Mouse (Mus musculus) hindbrain, embryonic 11.5 days (tissue): ENCODE measurements at regions not wholly inside any gene's neighbourhood (a gene's known extent, or its start where the extent isn't known, plus 50 kb on each side); places are given as distances from the start of the nearest gene placed in this dataset.
A peak's percentile ranks its signal among the peaks of the same experiment; 100 is the strongest.

Experiments
- ATAC-seq: fragments of 200-750 bp; cut with Nextera tagmentation; 2 replicates; pipeline ENCODE4 v1.8.0; 2017; ENCODE audit warnings: mild to moderate bottlenecking, moderate TSS enrichment, moderate library complexity; ENCODE audit not compliant: low FRiP score
- DNase-seq: peaks from one replicate; pipeline ENCODE4 v3.0.0-alpha.2; 2015; ENCODE audit warnings: low spot score
- H3K27ac ChIP-seq: fragments of 300-500 bp; sonication (generic); 2 replicates; pipeline ENCODE4 v1.5.1; 2014; ENCODE audit warnings: mild to moderate bottlenecking, low read depth, low read length
- H3K27me3 ChIP-seq: fragments of 300-500 bp; sonication (generic); 2 replicates; pipeline ENCODE4 v1.6.1; 2014; ENCODE audit warnings: mild to moderate bottlenecking, low read length, moderate library complexity, mixed read lengths; ENCODE audit not compliant: control insufficient read depth, insufficient read depth
- H3K36me3 ChIP-seq: fragments of 300-500 bp; sonication (generic); 2 replicates; pipeline ENCODE4 v1.6.1; 2014; ENCODE audit warnings: mild to moderate bottlenecking, low read length, moderate library complexity, mixed read lengths; ENCODE audit not compliant: control insufficient read depth, insufficient read depth
- H3K4me1 ChIP-seq: fragments of 300-500 bp; sonication (generic); replicated peaks from 2 replicates; pipeline ENCODE4 v1.6.1; 2014; ENCODE audit warnings: low read length, mixed read lengths; ENCODE audit not compliant: control insufficient read depth, insufficient read depth
- H3K4me2 ChIP-seq: fragments of 300-500 bp; sonication (generic); replicated peaks from 2 replicates; pipeline ENCODE4 v1.6.1; 2014; ENCODE audit warnings: mild to moderate bottlenecking, low read depth, low read length
- H3K4me3 ChIP-seq: fragments of 300-500 bp; sonication (generic); 2 replicates; pipeline ENCODE4 v1.5.1; 2014; ENCODE audit warnings: low read depth, low read length
- H3K9ac ChIP-seq: fragments of 300-500 bp; sonication (generic); 2 replicates; pipeline ENCODE4 v1.6.1; 2014; ENCODE audit warnings: low read depth, low read length
- H3K9me3 ChIP-seq: fragments of 300-500 bp; sonication (generic); 2 replicates; pipeline ENCODE4 v1.6.1; 2016; ENCODE audit warnings: low read length; ENCODE audit not compliant: control insufficient read depth
- whole genome bisulfite sequencing: fragments of 180-500 bp; shearing (Covaris S2); extraction: QIAGEN DNeasy Blood & Tissue Kit; methylation state at CpG from one replicate; pipeline ENCODE4 v1.1.7; 2014; 5-methylcytosine and 5-hydroxymethylcytosine counted together

- DNase-seq (no peak), ATAC-seq (no peak)
- Histone ChIP-seq H3K9ac (no peak overlapping the region), H3K4me3 (no peak overlapping the region), H3K27me3 (0 out of 2 replicates have a peak, but pooled peaks cover 2% of the 10 kb centered on the region), H3K27ac (no peak overlapping the region), H3K4me2 (no peak overlapping the region), H3K4me1 (peaks cover 5% of the 10 kb centered on the region; the same call in 1 of the 2 replicates), H3K36me3 (no peaks in the 10 kb centered on the region), H3K9me3 (no peaks in the 10 kb centered on the region)
- 54% methylated on average over 13 of the region's 13 CpGs for WGBS
Observed at GRCm38 (mm10) chr5:33505786-33506185, 72.0 kb upstream of the Nkx1-1 start.

- H3K27ac ChIP-seq, result peak overlapping the region; percentile 61; the same call in 1 of the 2 replicates
- H3K4me2 ChIP-seq, result peak overlapping the region; percentile 20; the same call in 1 of the 2 replicates
- peak; percentile 41 for ATAC-seq
- peaks cover 5% of the 10 kb centered on the region; the same call in 1 of the 2 replicates for H3K4me1 ChIP-seq
- H3K9me3 ChIP-seq, result no peaks in the 10 kb centered on the region
- WGBS, result 46% methylated on average over 23 of the region's 23 CpGs
- no peak overlapping the region for H3K4me3 ChIP-seq
- H3K9ac ChIP-seq, result no peak overlapping the region; the same call in 1 of the 2 replicates
- DNase-seq, result peak; percentile 31
- H3K27me3 ChIP-seq, result peaks cover 13% of the 10 kb centered on the region
- H3K36me3 ChIP-seq, result no peaks in the 10 kb centered on the region
Observed at GRCm38 (mm10) chr5:33501735-33502495, 68.1 kb upstream of the Nkx1-1 start.

- Histone ChIP-seq H3K4me1 (peaks cover 5% of the 10 kb centered on the region; the same call in 1 of the 2 replicates), H3K36me3 (no peaks in the 10 kb centered on the region), H3K4me2 (no peak overlapping the region; the same call in 1 of the 2 replicates), H3K4me3 (no peak overlapping the region), H3K27me3 (peaks cover 13% of the 10 kb centered on the region), H3K9ac (no peak overlapping the region; the same call in none of the 2 replicates), H3K27ac (0 out of 2 replicates have a peak overlapping the region, but pooled peaks have one; percentile 61), H3K9me3 (no peaks in the 10 kb centered on the region)
- ATAC-seq, result no peak
- 50% methylated on average over 7 of the region's 7 CpGs for WGBS
- DNase-seq, result no peak
Observed at GRCm38 (mm10) chr5:33501211-33501610, 67.4 kb upstream of the Nkx1-1 start.

GRCm38 (mm10) chr5:33495900-33496529 lies 62.2 kb upstream of the Nkx1-1 start:
- no peaks in the 10 kb centered on the region for H3K9me3 ChIP-seq
- H3K4me3 ChIP-seq, result no peak overlapping the region
- H3K27me3 ChIP-seq, result peaks cover 11% of the 10 kb centered on the region
- H3K36me3 ChIP-seq, result no peaks in the 10 kb centered on the region
- H3K4me2 ChIP-seq, result no peak overlapping the region
- WGBS, result 23% methylated on average over 6 of the region's 6 CpGs
- H3K9ac ChIP-seq, result no peak overlapping the region
- peak; percentile 94 for DNase-seq
- peak; percentile 82 for ATAC-seq
- no peaks in the 10 kb centered on the region for H3K4me1 ChIP-seq
- H3K27ac ChIP-seq, result 0 out of 2 replicates have a peak overlapping the region, but pooled peaks have one; percentile 7

GRCm38 (mm10) chr5:33495276-33495675 lies 61.5 kb upstream of the Nkx1-1 start:
- Histone ChIP-seq H3K4me3 (no peak overlapping the region), H3K4me1 (no peaks in the 10 kb centered on the region), H3K36me3 (no peaks in the 10 kb centered on the region), H3K27ac (no peak overlapping the region), H3K27me3 (peaks cover 8% of the 10 kb centered on the region), H3K9me3 (no peaks in the 10 kb centered on the region), H3K4me2 (no peak overlapping the region), H3K9ac (no peak overlapping the region)
- WGBS, result 36% methylated on average over 5 of the region's 6 CpGs
- ATAC-seq (no peak), DNase-seq (no peak)

GRCm38 (mm10) chr5:33492604-33493315 lies 59.0 kb upstream of the Nkx1-1 start:
- Histone ChIP-seq H3K9me3 (no peaks in the 10 kb centered on the region), H3K36me3 (no peaks in the 10 kb centered on the region), H3K4me2 (no peak overlapping the region), H3K27ac (no peak overlapping the region), H3K4me3 (no peak overlapping the region), H3K9ac (no peak overlapping the region), H3K4me1 (peaks cover 11% of the 10 kb centered on the region), H3K27me3 (peaks cover 4% of the 10 kb centered on the region; the same call in 1 of the 2 replicates)
- DNase-seq (no peak), ATAC-seq (no peak)
- WGBS, result 90% methylated on average over 11 of the region's 11 CpGs

GRCm38 (mm10) chr5:33489286-33489685 lies 55.5 kb upstream of the Nkx1-1 start:
- no peak overlapping the region for H3K4me3 ChIP-seq
- 69% methylated on average over 6 of the region's 6 CpGs for WGBS
- no peak overlapping the region for H3K4me2 ChIP-seq
- no peak overlapping the region for H3K9ac ChIP-seq
- no peaks in the 10 kb centered on the region for H3K36me3 ChIP-seq
- H3K4me1 ChIP-seq, result peaks cover 11% of the 10 kb centered on the region
- no peaks in the 10 kb centered on the region for H3K9me3 ChIP-seq
- DNase-seq (no peak), ATAC-seq (no peak)
- H3K27me3 ChIP-seq, result no peaks in the 10 kb centered on the region; the same call in 1 of the 2 replicates
- H3K27ac ChIP-seq, result no peak overlapping the region

- no peak overlapping the region for H3K9ac ChIP-seq
- no peak for DNase-seq
- no peak overlapping the region for H3K4me3 ChIP-seq
- ATAC-seq, result peak; percentile 73
- H3K4me1 ChIP-seq, result peaks cover 11% of the 10 kb centered on the region
- H3K27ac ChIP-seq, result 0 out of 2 replicates have a peak overlapping the region, but pooled peaks have one; percentile 24
- H3K36me3 ChIP-seq, result no peaks in the 10 kb centered on the region
- no peaks in the 10 kb centered on the region; the same call in 1 of the 2 replicates for H3K27me3 ChIP-seq
- no peak overlapping the region; the same call in 1 of the 2 replicates for H3K4me2 ChIP-seq
- no peaks in the 10 kb centered on the region for H3K9me3 ChIP-seq
- WGBS, result 4% methylated on average over 9 of the region's 9 CpGs
Observed at GRCm38 (mm10) chr5:33488152-33488561, 54.4 kb upstream of the Nkx1-1 start.
